Mouse (Mus musculus): ENCODE measurements around the gene Asf1b.
"Not testable (repeated sequence)": the region's sequence is repeated elsewhere in the genome, so short reads cannot be mapped to it uniquely, and the experiment has no call there.

Asf1b gene

DNA sequence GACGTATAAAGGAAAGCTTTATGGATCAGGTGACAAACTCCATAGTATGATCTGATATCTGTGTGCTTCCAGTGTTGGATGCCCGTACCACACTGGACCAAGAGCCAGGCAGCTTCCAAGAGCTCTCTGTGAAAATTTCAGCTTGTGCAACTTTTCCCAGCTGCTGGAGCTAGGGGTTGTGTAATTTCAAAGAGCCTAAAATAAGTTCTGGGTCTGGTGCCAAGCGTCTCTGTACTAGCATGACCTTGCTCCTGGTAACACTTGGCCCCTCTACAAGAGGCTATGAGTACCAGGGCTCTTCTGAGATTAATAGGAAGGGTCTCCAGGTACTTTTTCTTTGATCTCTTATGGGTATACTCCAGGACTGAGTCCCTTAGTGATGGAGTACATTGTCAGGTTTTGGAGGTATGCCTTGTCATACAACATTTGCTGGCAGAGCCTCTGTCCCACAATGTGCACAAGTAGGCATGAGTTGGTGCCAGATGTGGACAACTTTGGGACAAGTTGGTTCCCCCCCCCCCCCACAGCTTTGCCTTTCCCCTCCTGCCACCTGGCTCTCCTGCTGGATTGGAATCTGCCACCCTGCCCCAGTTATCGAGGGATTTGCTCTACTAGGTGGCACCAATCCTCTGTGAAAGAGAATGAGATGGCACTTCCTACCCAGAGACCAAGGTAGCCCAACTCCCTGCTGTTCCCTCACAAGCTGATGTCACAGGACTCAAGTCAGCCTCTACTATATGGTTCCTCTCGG lies 8.9 kb downstream of the Asf1b start:
- no peak for DNase-seq

DNA sequence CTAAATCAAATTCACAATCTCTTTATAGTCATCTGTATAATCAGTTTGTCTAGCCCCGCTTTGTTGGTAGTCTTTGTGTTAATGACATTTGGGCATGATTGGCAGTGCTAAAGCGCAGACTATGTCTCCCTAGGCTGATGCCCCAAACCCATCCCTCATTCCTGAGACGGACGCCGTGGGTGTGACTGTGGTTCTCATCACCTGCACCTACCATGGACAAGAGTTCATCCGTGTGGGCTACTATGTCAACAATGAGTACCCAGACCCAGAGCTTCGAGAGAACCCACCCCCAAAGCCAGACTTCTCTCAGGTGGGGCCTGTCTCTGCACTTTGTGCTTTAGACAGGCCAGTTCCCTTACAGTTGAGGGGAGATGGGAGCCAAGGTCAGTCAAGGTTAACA lies 12.4 kb downstream of the Asf1b start:
- DNase-seq = no peak

DNA sequence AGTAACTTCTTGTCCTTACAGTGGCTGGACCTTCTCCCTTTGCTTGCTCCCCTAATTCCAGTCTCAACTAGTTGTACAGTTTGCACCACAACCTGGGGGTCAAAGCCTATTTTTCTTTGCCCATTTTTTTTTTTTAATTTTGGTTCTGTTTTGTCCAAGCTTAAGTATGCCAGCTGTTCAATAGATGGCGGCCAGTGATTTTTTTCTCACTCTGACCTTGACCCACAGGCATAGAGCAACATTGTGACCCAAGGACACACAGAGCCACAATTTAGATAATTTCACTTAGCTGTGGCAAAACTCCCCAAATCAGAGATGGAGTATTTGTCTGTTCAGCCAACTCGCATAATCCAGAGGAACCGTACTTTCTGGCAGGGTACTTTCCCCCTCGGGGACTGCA lies 15.8 kb downstream of the Asf1b start:
- DNase-seq = no peak

DNA sequence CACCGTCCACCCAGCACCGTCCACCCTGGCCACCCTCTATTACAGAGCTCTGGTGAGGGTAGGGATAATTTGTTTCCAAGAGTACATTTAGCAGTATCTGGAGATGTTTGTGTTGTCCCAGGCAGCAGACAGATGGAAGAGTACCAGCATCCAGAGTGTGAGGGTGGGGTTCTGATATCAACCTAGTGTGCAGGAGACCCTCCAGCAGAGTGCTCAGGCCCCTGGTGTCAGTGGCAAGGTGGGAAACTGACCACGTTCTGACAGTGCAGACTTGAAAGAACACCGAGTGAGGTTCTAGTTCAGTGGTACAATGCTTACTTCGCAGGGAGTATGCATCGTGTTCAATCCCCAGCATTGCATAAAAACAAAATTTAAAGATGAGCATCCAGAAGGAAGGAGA lies 16.4 kb downstream of the Asf1b start:
- DNase-seq = no peak

DNA sequence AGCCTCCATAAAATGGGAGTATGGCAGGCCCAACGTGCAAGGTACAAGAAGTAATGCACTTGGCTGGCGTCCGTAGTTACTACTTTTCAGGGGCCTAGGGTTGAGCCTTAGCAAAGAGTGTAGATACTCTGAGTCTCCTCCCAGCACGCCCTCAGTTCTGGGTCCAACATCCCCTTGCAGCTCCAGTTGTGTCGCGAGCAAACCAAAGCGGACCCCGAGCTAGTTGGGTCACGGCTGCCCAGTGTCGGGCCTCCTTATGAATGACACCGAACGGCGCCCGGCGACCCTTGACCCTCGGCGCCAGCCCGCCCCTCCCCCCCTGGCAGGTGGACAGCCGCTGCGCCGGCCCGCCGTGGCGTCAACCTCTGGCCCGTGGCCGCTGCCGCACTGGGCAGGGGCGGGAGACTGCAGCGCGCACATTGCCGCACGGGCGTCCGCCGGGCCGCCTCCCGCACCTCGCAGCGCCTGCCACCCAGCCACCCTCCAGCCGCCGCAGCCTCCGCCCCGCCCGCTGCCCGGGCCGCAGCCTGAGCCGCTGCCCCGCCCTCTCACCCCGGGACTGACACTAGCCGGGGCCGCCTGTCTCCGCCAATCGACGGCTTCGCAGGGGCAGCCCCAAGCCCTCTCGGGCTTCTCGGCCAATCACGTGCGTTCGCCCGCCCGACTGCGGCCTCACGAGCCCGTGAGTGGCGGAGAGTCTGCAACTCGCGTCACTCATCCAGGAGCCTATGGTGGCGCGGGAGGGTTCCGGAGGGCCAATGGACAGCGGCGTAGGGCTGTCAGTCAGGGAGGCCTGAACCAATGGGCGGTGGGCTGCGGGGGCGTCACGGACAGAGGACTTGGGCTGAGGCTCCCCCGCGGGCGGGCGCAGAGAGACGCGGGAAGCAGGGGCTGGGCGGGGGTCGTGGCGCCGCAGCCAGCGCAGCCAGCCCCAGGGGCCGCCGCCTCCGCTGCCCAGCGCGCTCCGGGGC lies 17.1 kb downstream of the Asf1b start, which contains the start of gene Prkaca:
Gene Prkaca (plus strand): TSS at position 844 of the 971 bp plus-strand sequence.
- peak; percentile 98 for DNase-seq

DNA sequence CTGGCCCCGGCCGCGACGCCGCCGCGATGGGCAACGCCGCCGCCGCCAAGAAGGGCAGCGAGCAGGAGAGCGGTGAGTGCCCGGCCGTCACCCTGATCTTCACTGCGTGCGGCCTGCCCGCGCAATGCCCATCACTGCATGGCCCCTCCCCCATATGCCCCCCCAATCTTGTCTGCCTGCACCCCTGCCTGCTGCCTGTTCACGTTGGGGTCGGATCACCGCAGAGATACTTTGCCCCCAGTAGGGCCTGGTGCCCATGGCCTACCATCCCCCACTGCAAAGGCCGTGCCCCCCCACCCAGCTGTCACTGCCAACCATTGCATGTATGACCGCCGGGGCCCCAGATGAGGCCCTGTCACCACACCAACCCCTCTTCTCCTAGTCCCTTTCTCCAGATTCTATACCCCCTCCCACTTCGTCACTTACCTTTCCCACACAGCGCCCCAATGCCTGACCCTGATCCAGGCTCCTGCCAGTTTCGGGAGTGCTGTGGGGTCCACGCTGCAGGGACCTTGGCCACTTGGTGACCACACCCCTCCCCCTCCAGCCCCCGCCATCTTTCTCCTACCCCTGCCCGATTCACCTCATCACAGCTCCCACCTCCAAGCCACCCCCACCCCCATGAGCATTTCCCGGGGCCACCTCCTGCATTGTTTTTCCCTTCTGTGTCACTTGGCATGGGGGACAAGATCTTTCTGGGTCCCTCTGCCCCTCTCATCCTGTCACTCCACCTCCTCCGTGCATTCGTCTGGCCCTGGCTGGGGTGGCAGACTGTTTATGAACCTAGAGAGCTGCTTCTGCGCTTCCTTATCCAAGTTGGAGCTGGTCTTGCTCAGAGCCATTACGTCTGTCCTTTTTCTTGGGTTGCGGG lies 18.1 kb downstream of the Asf1b start:
- peak; percentile 51 for DNase-seq

DNA sequence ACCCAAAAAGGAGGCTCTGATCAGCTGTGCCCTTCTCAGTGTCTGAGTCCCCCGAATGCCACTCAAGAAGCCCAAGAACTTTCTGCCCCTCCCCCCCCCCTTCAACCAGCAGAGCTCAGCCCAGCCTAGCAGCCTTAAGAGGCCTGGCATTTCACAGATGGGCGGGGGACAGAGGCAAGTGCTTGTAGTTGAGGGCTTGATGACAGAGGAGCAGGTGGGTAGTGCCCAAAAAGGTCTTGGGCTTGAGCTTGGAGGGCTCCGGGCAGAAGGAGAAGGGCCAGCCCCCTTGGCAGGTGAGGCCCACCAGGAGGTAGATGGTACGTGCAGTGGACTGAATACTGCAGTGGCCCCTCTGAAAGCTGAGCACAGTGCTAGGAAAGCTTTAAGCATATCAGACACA lies 19.2 kb downstream of the Asf1b start:
- DNase-seq = no peak

DNA sequence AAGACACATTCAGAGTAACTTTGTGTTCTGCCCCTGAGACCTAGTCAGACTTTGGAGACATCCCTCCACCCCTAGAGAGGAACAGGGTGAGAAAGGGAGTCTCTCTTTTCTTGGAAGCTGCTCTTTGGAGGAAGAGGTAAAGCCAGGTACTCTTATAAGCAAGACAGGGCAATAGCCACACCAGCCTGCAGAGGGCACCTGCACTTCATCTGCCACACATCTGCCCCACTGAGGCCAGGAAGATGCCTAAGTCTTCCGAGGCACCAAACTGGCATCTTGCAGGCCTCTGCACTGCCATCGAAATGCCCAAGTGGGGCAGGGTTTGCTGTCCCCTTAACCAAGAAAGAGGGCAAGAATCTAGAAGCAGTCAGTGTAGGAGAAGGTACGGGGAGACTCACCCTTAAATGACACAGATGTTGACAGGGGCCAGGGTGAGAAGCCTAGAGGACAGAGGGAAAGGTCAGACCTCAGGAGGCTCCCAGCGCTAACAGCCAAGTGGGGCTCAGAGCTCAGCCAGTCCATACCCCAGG lies 20.9 kb downstream of the Asf1b start:
- peak; percentile 57 for DNase-seq

DNA sequence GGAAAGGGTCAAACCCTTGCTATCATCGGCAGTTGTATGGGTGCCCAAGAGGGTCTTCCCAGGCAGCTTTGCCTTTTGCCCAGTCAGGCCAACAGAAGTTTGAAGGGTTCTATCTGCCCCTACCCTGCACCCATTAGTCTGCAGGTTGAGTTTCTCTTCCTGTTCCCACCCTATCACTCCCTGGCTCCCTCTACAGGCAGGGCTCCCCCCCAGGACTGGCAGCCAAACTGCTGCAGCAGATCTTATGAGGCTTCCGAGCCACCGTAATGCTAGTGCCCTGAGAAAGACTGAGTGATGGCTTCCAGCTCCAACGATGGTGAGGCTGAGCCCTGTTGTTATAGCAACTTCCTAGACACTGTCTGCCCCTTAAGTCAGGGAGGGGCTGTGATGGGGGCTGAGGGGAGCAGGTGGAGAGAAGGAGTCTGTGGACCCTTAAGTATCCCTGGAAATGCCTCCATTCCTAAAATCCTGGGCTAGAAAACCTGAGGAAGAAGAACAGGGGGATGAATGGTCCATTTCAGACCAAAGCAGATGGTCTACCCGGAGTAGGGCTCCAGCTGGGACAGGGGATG lies 21.6 kb downstream of the Asf1b start:
- peak; percentile 39 for DNase-seq

DNA sequence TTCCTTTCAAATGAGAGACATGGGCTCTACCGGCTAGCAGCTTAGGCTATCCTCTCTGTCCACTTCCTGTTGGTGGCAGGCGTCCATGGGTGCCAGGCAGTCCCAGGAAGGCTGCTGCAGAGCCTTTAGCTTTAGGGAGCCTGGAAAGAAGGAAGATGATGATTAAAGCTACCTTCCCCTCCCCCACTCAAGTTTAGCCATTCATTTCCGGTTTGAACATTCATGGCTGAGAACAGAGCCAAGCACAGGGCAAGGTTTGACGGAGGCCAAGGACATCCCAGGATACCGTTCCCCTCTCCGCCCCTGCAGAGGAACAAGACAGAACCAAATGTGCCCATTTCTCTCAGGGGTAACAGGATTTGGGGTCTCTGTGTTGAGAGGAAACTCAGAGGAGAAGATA lies 22.3 kb downstream of the Asf1b start:
- DNase-seq = no peak

DNA sequence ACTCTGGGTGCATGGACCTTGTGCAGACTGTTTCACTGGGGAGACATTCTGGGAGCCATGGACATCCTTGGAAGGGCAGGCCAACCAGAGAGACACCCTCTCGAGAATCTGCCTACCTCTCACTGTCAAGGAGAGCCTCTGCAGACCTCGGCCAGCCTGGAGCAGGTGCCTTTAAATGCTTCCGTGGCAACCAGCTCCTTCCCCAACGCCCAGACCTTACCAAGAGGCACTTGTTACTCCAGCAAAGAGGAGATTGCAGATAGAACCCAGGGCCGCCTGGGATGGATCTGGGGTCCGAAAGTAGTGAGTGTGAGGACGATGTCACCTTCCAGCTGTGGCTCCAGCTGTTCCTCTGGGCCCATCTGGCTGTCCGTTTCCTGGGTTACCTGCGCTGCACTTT lies 22.9 kb downstream of the Asf1b start:
- DNase-seq = no peak

DNA sequence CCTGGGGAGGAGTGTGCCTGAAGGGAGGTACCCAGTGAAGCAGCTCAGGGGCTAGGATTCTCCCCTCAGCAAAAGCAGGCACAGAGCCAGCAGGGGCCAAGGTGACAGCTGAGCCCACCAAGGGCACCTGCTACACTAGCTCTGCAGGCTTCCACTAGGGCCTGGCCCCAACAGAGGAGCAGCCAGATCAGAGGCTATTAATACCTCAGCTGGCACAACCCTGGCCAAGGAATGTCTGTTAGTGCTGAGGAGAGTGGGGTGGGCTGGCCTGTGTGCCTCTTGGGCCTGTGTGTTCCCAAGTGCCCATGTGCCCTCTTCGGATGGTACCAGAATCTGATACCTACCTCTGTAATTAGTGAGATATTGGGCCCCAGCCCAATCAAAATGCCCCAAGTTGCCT lies 24.9 kb downstream of the Asf1b start:
- DNase-seq = no peak

DNA sequence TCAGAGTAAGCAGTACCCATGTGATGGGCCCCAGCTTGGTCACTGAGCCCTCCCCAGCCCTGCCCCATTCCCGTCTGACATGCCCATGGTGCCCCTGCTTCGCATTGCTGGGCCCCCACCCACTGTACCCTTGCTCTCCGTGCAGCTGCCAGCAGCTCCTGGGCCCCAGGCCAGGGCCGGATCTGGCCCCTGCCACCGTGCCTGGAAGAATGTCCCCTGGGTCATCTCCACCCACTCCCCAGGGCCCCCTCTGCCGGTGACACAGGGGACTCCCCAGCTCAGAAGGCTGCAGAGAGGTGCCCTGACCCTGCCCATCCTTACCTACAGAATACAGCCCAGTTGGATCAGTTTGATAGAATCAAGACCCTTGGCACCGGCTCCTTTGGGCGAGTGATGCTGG lies 25.5 kb downstream of the Asf1b start:
- DNase-seq = no peak

DNA sequence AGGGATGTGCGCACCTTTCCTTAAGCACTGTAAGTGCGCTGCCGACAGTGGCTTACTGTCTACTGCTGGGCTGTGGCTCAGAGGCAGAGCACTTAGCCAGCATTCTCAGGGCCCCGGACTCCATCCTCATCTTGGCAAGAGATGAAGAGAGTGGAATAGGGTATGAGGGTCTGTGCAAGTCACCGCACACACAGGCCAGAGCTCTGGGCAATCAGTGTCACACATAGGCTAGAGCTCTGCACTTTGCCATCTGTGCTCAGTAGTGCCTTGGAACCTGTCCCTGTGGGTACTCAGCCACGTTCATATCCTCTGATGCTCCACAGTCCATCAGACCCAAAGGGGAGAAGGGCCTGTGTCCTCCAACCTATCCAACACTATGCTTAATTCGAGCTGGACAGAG lies 26.2 kb downstream of the Asf1b start:
- DNase-seq = no peak

DNA sequence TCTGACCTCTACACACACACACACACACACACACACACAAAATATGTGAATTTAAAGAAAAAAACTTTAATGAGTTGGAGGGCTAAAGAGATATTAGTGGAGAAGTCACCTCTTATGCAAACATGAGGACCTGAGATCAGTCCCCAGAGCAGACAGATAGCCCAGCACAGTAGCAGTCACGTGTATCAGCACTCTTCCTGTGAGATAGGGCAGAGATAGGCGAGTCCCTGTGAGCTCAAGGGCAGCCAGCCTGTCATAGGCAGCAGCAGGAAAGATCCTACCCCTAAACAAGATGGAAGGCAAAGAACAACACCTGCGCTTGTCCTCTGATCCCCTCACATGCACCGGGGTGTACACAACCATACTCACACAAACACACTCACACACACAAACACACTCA lies 27.1 kb downstream of the Asf1b start:
- DNase-seq = no peak

DNA sequence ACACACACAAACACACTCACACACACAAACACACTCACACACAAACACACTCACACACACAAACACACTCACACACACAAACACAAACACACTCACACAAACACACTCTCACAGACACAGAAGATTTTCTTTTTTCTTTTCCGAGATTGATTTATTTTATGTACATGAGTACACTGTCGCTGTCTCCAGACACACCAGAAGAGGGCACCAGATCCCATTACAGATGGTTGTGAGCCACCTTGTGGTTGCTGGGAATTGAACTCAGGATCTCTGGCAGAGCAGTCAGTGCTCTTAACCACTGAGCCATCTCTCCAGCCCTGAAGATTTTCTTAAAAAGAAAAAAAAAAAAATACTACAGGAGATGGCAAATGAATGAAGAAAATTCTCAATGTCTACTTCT lies 27.9 kb downstream of the Asf1b start:
- DNase-seq = not testable (repeated sequence)

DNA sequence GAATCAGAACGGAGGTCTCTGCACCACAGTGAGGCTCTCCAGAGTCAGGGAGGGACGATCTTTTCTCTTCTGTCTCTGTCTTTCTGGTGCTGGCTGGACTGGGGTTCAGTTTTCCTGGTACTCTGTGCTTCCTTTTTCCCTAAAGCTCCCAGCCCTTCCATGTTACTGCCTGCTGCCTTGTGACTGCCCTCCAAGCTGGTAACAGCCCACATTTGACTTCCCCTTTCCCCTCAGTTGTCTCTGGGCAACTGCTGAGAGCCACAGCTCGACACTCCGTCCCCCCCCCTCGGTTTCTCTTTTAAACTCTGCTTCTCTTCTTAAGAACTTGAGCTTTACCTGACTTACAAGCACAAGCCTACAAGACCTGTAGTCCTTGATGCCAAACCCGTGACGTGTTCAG lies 33.9 kb downstream of the Asf1b start:
- DNase-seq = no peak

DNA sequence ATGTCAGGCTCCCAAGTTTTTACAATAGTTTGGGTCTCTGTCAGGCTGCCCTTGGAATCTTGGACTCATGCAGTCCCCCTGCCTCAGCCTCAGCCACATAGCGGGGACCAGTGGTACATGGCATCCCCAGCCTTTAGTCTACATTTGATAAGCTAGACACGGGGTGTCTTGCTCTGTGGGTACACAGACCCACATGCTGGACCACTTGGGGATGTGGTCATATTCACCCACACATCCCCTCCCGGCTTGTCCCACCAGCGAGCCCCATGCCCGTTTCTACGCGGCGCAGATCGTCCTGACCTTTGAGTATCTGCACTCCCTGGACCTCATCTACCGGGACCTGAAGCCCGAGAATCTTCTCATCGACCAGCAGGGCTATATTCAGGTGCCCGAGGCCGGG lies 34.9 kb downstream of the Asf1b start:
- DNase-seq = no peak

DNA sequence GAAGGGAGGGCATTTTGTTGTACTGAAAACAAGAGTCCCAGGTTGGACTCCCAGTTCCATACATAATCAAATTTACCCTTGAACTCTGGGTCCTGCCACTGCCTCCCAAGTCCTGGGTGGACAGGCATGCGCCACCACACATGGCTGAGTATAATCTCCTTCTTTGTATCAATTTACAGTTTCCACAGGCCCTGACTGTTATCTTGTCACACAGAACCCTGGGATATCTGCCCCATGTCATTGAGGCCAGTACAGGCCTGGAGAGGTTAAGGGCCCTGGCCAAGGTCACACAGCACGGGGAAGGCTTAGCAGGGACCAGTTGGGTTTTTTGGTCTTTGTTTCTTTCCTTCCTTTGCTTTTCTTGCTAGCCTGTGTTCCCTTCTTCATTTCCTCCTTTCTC lies 37.2 kb downstream of the Asf1b start:
- DNase-seq = no peak

DNA sequence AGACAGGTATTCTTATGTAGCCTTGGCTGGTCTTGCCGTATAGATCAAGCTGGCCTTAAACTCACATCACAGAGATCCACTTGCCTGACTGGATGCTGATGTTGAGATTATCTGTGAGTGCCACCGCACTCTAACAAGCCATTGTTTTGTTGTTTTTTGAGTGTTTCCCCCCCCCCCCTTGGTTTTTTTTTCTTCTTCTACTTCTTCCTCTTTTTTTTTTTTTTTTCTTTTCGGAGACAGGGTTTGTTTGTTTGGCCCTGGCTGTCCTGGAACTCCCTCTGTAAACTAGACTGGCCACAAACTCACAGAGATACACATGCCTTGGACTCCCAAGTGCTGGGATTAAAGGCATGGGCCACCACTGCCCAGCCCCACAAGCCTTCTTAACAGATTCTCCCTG lies 38.7 kb downstream of the Asf1b start:
- no peak for DNase-seq

DNA sequence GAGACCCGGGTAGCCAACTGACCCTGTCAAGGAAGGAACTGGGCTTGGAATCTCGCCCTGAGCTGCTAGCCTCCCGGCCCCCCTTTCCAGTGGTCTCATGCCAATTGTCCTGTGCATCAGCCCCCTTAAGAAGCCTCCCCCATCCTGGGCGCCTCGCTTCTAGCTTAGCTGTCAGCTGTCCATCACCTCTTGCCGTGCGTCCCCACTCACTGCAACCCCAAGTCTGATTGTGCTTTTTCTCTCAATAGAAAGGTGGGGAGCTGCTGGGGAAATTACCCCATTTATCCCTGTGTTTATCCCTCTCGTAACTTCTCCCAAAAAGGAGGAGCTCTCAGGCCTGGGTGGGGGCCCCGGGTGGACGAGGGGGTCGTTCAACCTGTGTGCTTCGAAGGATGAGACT lies 40.7 kb downstream of the Asf1b start:
- peak; percentile 24 for DNase-seq

Data from thymus, postnatal 14 days (tissue).